15 mouse cellular contexts compared by ENCODE assay signal in genomic region chr16:85470057-85470456, GRCm38 (mm10).
A peak's percentile ranks its signal among the peaks of the same experiment; 100 is the strongest.
DNase-seq lines count a peak whose midpoint lies in the region; TF ChIP-seq lines count a peak whose summit lies in the region.
"Had no signal": no experiment of that assay in that cellular context is flagged by ENCODE, and none has a peak within 500 bp of the region (broad histone marks: within the 10 kb centered on the region; RNA-seq: fewer than 3 reads in every experiment).

No protein-coding gene starts in this region.

- H3K27ac ChIP-seq in CH12.LX (ENCODE audit: insufficient read depth, low read depth) = no peak overlapping the region

- H3K9me3 ChIP-seq in CH12.LX (replicated peaks; ENCODE audit: low read length) = no peaks in the 10 kb centered on the region

- no peaks in the 10 kb centered on the region for H3K79me2 ChIP-seq in CH12.LX (replicated peaks; ENCODE audit: control insufficient read depth, extremely low read depth, insufficient read depth, poor library complexity, severe bottlenecking)

- H3K9ac ChIP-seq in CH12.LX (ENCODE audit: insufficient read depth, low read depth) = no peak overlapping the region

- TF ChIP-seq POLR2A in CH12.LX (IDR thresholded peaks at IDR 0.05; ENCODE audit: low read depth, low read length) = no peak

- H3K4me1 ChIP-seq in CH12.LX (ENCODE audit: control insufficient read depth in 1 of 2, insufficient read depth in 2 of 2) = peaks cover 0 to 24% of the 10 kb centered on the region in 2 experiments; a peak in 2 of 4 replicates

- no peak for TF ChIP-seq CTCF in CH12.LX (conservative IDR thresholded peaks at IDR 0.05 in 1 of 2, IDR thresholded peaks at IDR 0.05 in 1 of 2; ENCODE audit: low read depth in 2 of 2, low read length in 2 of 2)

- peak; percentile 27; the same call in 1 of the 2 replicates for TF ChIP-seq EP300 in CH12.LX (IDR thresholded peaks at IDR 0.05; ENCODE audit: low read length)

- H3K4me2 ChIP-seq in CH12.LX (ENCODE audit: insufficient read depth, low read depth, poor library complexity, severe bottlenecking) = no peak overlapping the region

- no peak for TF ChIP-seq RAD21 in CH12.LX (IDR thresholded peaks at IDR 0.05; ENCODE audit: low read depth, low read length)

- dilution Hi-C loops in CH12.LX (cut with MboI; ENCODE audit: extremely low pct_ligation_motif_present, extremely low pct_unique_long_range_greater_than_20kb, low sequenced_read_pairs) = no loop called here

- H3K36me3 ChIP-seq in CH12.LX (replicated peaks in 1 of 2; ENCODE audit: control insufficient read depth in 1 of 2, insufficient read depth in 1 of 2, low read length in 1 of 2) = no peaks in the 10 kb centered on the region
- H3K36me3 ChIP-seq: G1E had no signal

- in situ Hi-C loops in CH12.LX (cut with MboI; ENCODE audit: low pct_ligation_motif_present, low pct_unique_long_range_greater_than_20kb, low sequenced_read_pairs) = no loop called here

- H3K27me3 ChIP-seq in CH12.LX (replicated peaks) = no peaks in the 10 kb centered on the region

- no peak for DNase-seq in CH12.LX (ENCODE audit: extremely low read depth)
- no peak for DNase-seq in cerebellum, adult 8-10 months
- DNase-seq: adrenal gland, adult 2 months; adrenal gland, adult 8-10 months; adrenal gland, postnatal 10 days; adrenal gland, postnatal 14 days; adrenal gland, postnatal 25 days; adrenal gland, postnatal 36 days; B cell, adult 2 months; cerebellum, adult 11 months; cerebellum, adult 11-12 months; cerebellum, adult 18-20 months; cerebellum, adult 2 months; cerebellum, adult 9-10 months had no signal

- H3K4me3 ChIP-seq in CH12.LX (replicated peaks in 1 of 3; ENCODE audit: low read depth in 2 of 3, low read length in 2 of 3, poor library complexity in 1 of 3) = no peak overlapping the region

TF ChIP-seq in CH12.LX, 34 proteins besides CTCF, POLR2A, EP300 and RAD21:
- no peak for TF ChIP-seq UBTF (IDR thresholded peaks at IDR 0.05; ENCODE audit: low read depth, low read length)
- TF ChIP-seq KAT2A (IDR thresholded peaks at IDR 0.05; ENCODE audit: insufficient replicate concordance, low read length) = no peak
- TF ChIP-seq PAX5 (IDR thresholded peaks at IDR 0.05; ENCODE audit: low read length) = no peak
- no peak for TF ChIP-seq MXI1 (IDR thresholded peaks at IDR 0.05; ENCODE audit: low read depth, low read length)
- no peak for TF ChIP-seq MAX (IDR thresholded peaks at IDR 0.05; ENCODE audit: low read length)
- no peak for TF ChIP-seq ETS1 (conservative IDR thresholded peaks at IDR 0.05; ENCODE audit: low read depth, low read length)
- no peak for TF ChIP-seq MAZ (IDR thresholded peaks at IDR 0.05; ENCODE audit: low read depth, low read length)
- no peak for TF ChIP-seq CHD1 (IDR thresholded peaks at IDR 0.05; ENCODE audit: low read depth, low read length)
- 0 out of 2 replicates have a peak, but pooled peaks have one; percentile 65 for TF ChIP-seq MAFK (IDR thresholded peaks at IDR 0.05; ENCODE audit: insufficient replicate concordance, low read length)
- no peak for TF ChIP-seq RCOR1 (conservative IDR thresholded peaks at IDR 0.05; ENCODE audit: low read depth, low read length)
- no peak for TF ChIP-seq BHLHE40 (IDR thresholded peaks at IDR 0.05; ENCODE audit: low read depth, low read length)
- peak; percentile 83 for TF ChIP-seq ZNF384 (IDR thresholded peaks at IDR 0.05; ENCODE audit: low read depth, low read length)
